Mouse (Mus musculus) neural tube, embryonic 12.5 days (tissue): ENCODE data around the gene Nelfb. TPM values are rescaled to one million over a fixed set of nuclear protein-coding genes. Genes with fewer than 3 reads are reported as not detected.
A peak's percentile ranks its signal among the peaks of the same experiment; 100 is the strongest.

Experiments used
- ATAC-seq: fragments of 200-750 bp; cut with Nextera tagmentation; 2 replicates; pipeline ENCODE4 v1.8.0; 2017; ENCODE audit warnings: low read depth, mild to moderate bottlenecking, moderate TSS enrichment, moderate library complexity; ENCODE audit not compliant: low FRiP score
- H3K27ac ChIP-seq: fragments of 300-500 bp; sonication (generic); 2 replicates; pipeline ENCODE4 v1.5.1; 2016
- H3K27me3 ChIP-seq: fragments of 300-500 bp; sonication (generic); replicated peaks from 2 replicates; pipeline ENCODE4 v1.6.1; 2016; ENCODE audit warnings: mild to moderate bottlenecking
- H3K36me3 ChIP-seq: fragments of 300-500 bp; sonication (generic); 2 replicates; pipeline ENCODE4 v1.6.1; 2016; ENCODE audit warnings: mild to moderate bottlenecking
- H3K4me1 ChIP-seq: fragments of 300-500 bp; sonication (generic); 2 replicates; pipeline ENCODE4 v1.6.1; 2016
- H3K4me2 ChIP-seq: fragments of 300-500 bp; sonication (generic); replicated peaks from 2 replicates; pipeline ENCODE4 v1.6.1; 2016; ENCODE audit warnings: mild to moderate bottlenecking
- H3K4me3 ChIP-seq: fragments of 300-500 bp; sonication (generic); 2 replicates; pipeline ENCODE4 v1.5.1; 2016
- H3K9ac ChIP-seq: fragments of 300-500 bp; sonication (generic); 2 replicates; pipeline ENCODE4 v1.6.1; 2016; ENCODE audit warnings: mild to moderate bottlenecking
- H3K9me3 ChIP-seq: fragments of 300-500 bp; sonication (generic); 2 replicates; pipeline ENCODE4 v1.6.1; 2016; ENCODE audit warnings: mild to moderate bottlenecking
- WGBS: fragments of 180-500 bp; shearing (Covaris S2); methylation state at CpG from one replicate; pipeline ENCODE4 v1.1.7; 2016; 5-methylcytosine and 5-hydroxymethylcytosine counted together
- polyA plus RNA-seq: library from polyadenylated mRNA; unstranded; fragments of >200 nt; fragmentation: Nextera tagmentation; extraction: Ambion mirVana; gene quantifications from 2 replicates; pipeline ENCODE4 v1.2.1, GENCODE M21; 2016

Gene Nelfb
- polyA plus RNA-seq, 1 experiment from 2014 or later = 106 TPM

GRCm38 (mm10) chr2:25179566-25180217 is 31.6 kb downstream of the Nelfb start:
- ATAC-seq = no peak
- Histone ChIP-seq H3K27me3 (0 out of 2 replicates have a peak, but pooled peaks cover 3% of the 10 kb centered on the region), H3K4me1 (peaks cover 77% of the 10 kb centered on the region), H3K27ac (peak overlapping the region; percentile 55; the same call in 1 of the 2 replicates), H3K4me2 (peak overlapping the region; percentile 77), H3K4me3 (peak overlapping the region; percentile 82), H3K9me3 (no peaks in the 10 kb centered on the region), H3K9ac (peak overlapping the region; percentile 92; the same call in 1 of the 2 replicates), H3K36me3 (peaks cover 8% of the 10 kb centered on the region; the same call in 1 of the 2 replicates)
- WGBS = 16% methylated on average over 15 of the region's 15 CpGs

- Histone ChIP-seq H3K36me3 (0 out of 2 replicates have a peak, but pooled peaks cover under 1% of the 10 kb centered on the region), H3K27me3 (0 out of 2 replicates have a peak, but pooled peaks cover 3% of the 10 kb centered on the region), H3K4me3 (no peak overlapping the region), H3K4me2 (peak overlapping the region; percentile 56), H3K27ac (peak overlapping the region; percentile 57), H3K4me1 (peaks cover 66% of the 10 kb centered on the region), H3K9me3 (no peaks in the 10 kb centered on the region), H3K9ac (peak overlapping the region; percentile 9; the same call in 1 of the 2 replicates)
- WGBS = 17% methylated on average over 10 of the region's 10 CpGs
- no peak for ATAC-seq
Measured at GRCm38 (mm10) chr2:25178285-25178972, 32.9 kb downstream of the Nelfb start.

GRCm38 (mm10) chr2:25177685-25178084 is 33.6 kb downstream of the Nelfb start:
- Histone ChIP-seq H3K9ac (peak overlapping the region; percentile 33; the same call in 1 of the 2 replicates), H3K4me2 (peak overlapping the region; percentile 56), H3K27me3 (0 out of 2 replicates have a peak, but pooled peaks cover 3% of the 10 kb centered on the region), H3K36me3 (no peaks in the 10 kb centered on the region), H3K4me3 (peak overlapping the region; percentile 18; the same call in 1 of the 2 replicates), H3K9me3 (no peaks in the 10 kb centered on the region), H3K27ac (peak overlapping the region; percentile 74), H3K4me1 (peaks cover 59% of the 10 kb centered on the region)
- ATAC-seq = no peak
- under 1% methylated on average over 6 of the region's 6 CpGs for WGBS

- Histone ChIP-seq H3K27me3 (0 out of 2 replicates have a peak, but pooled peaks cover 3% of the 10 kb centered on the region), H3K4me3 (peak overlapping the region; percentile 18; the same call in 1 of the 2 replicates), H3K9me3 (no peaks in the 10 kb centered on the region), H3K27ac (peak overlapping the region; percentile 74; the same call in 1 of the 2 replicates), H3K4me2 (peak overlapping the region; percentile 56), H3K4me1 (peaks cover 56% of the 10 kb centered on the region), H3K36me3 (no peaks in the 10 kb centered on the region), H3K9ac (peak overlapping the region; percentile 33)
- 21% methylated on average over 4 of the region's 4 CpGs for WGBS
- no peak for ATAC-seq
Measured at GRCm38 (mm10) chr2:25177076-25177475, 34.2 kb downstream of the Nelfb start.

- no peak overlapping the region for H3K27ac ChIP-seq
- H3K4me3 ChIP-seq = no peak overlapping the region; the same call in 1 of the 2 replicates
- 69% methylated on average over 6 of the region's 6 CpGs for WGBS
Measured at GRCm38 (mm10) chr2:25176573-25176972, 34.7 kb downstream of the Nelfb start.

GRCm38 (mm10) chr2:25175690-25176078 is 35.6 kb downstream of the Nelfb start:
- H3K9ac ChIP-seq = no peak overlapping the region
- H3K4me2 ChIP-seq = no peak overlapping the region
- 78% methylated on average over 4 of the region's 4 CpGs for WGBS
- peaks cover 59% of the 10 kb centered on the region for H3K4me1 ChIP-seq
- H3K27me3 ChIP-seq = 0 out of 2 replicates have a peak, but pooled peaks cover 3% of the 10 kb centered on the region
- H3K9me3 ChIP-seq = no peaks in the 10 kb centered on the region
- no peaks in the 10 kb centered on the region for H3K36me3 ChIP-seq
- H3K4me3 ChIP-seq = no peak overlapping the region
- ATAC-seq = no peak
- H3K27ac ChIP-seq = no peak overlapping the region

More at GRCm38 (mm10) chr2:25176573-25176972, 34.7 kb downstream of the Nelfb start:
- 0 out of 2 replicates have a peak, but pooled peaks cover 3% of the 10 kb centered on the region for H3K27me3 ChIP-seq
- H3K36me3 ChIP-seq = no peaks in the 10 kb centered on the region
- no peak for ATAC-seq
- H3K9me3 ChIP-seq = no peaks in the 10 kb centered on the region
- peaks cover 56% of the 10 kb centered on the region for H3K4me1 ChIP-seq
- H3K4me2 ChIP-seq = peak overlapping the region; percentile 56
- peak overlapping the region; percentile 33 for H3K9ac ChIP-seq

GRCm38 (mm10) chr2:25174866-25175689 is 36.2 kb downstream of the Nelfb start:
- H3K9me3 ChIP-seq = no peaks in the 10 kb centered on the region
- H3K4me2 ChIP-seq = no peak overlapping the region
- H3K4me1 ChIP-seq = peaks cover 63% of the 10 kb centered on the region
- H3K27me3 ChIP-seq = 0 out of 2 replicates have a peak, but pooled peaks cover 2% of the 10 kb centered on the region
- 64% methylated on average over 7 of the region's 7 CpGs for WGBS
- H3K4me3 ChIP-seq = no peak overlapping the region
- H3K27ac ChIP-seq = no peak overlapping the region
- H3K9ac ChIP-seq = no peak overlapping the region
- no peak for ATAC-seq
- H3K36me3 ChIP-seq = no peaks in the 10 kb centered on the region

- WGBS = 91% methylated on average over 4 of the region's 4 CpGs
- peaks cover 62% of the 10 kb centered on the region for H3K4me1 ChIP-seq
Measured at GRCm38 (mm10) chr2:25173821-25174220, 37.5 kb downstream of the Nelfb start.

GRCm38 (mm10) chr2:25172629-25173028 is 38.7 kb downstream of the Nelfb start:
- no peak for ATAC-seq
- Histone ChIP-seq H3K4me1 (peaks cover 63% of the 10 kb centered on the region), H3K36me3 (no peaks in the 10 kb centered on the region), H3K4me3 (no peak overlapping the region), H3K9ac (no peak overlapping the region), H3K27me3 (no peaks in the 10 kb centered on the region), H3K4me2 (no peak overlapping the region), H3K27ac (no peak overlapping the region), H3K9me3 (no peaks in the 10 kb centered on the region)
- WGBS = 62% methylated on average over 8 of the region's 8 CpGs

More at GRCm38 (mm10) chr2:25173821-25174220, 37.5 kb downstream of the Nelfb start:
- Histone ChIP-seq H3K4me2 (no peak overlapping the region), H3K9me3 (no peaks in the 10 kb centered on the region), H3K36me3 (no peaks in the 10 kb centered on the region), H3K27me3 (no peaks in the 10 kb centered on the region), H3K9ac (no peak overlapping the region), H3K27ac (no peak overlapping the region), H3K4me3 (no peak overlapping the region)
- ATAC-seq = no peak

GRCm38 (mm10) chr2:25171769-25172153 is 39.5 kb downstream of the Nelfb start:
- ATAC-seq = no peak
- Histone ChIP-seq H3K36me3 (no peaks in the 10 kb centered on the region), H3K9ac (no peak overlapping the region), H3K27ac (no peak overlapping the region), H3K9me3 (no peaks in the 10 kb centered on the region), H3K4me1 (peaks cover 63% of the 10 kb centered on the region), H3K27me3 (no peaks in the 10 kb centered on the region), H3K4me2 (no peak overlapping the region), H3K4me3 (no peak overlapping the region)
- WGBS = 55% methylated on average over 1 of the region's 1 CpGs

GRCm38 (mm10) chr2:25171101-25171768 is 40.1 kb downstream of the Nelfb start:
- Histone ChIP-seq H3K27ac (no peak overlapping the region), H3K9ac (no peak overlapping the region), H3K9me3 (no peaks in the 10 kb centered on the region), H3K4me1 (peaks cover 58% of the 10 kb centered on the region), H3K36me3 (no peaks in the 10 kb centered on the region), H3K4me2 (no peak overlapping the region), H3K27me3 (no peaks in the 10 kb centered on the region), H3K4me3 (no peak overlapping the region)
- 88% methylated on average over 6 of the region's 6 CpGs for WGBS
- ATAC-seq = no peak
